Mouse (Mus musculus) hindbrain, embryonic 16.5 days (tissue): ENCODE data around the gene Polr3gl. TPM values are rescaled to one million over a fixed set of nuclear protein-coding genes. Genes with fewer than 3 reads are reported as not detected.

Source experiments
- ATAC-seq: fragments of 200-750 bp; cut with Nextera tagmentation; 2 replicates; pipeline ENCODE4 v1.8.0; 2017; ENCODE audit warnings: moderate TSS enrichment, moderate library complexity
- H3K27ac ChIP-seq: fragments of 300-500 bp; sonication (generic); 2 replicates; pipeline ENCODE4 v1.5.1; 2014; ENCODE audit warnings: low read depth, mild to moderate bottlenecking, control low read depth, low read length, moderate library complexity
- H3K27me3 ChIP-seq: fragments of 300-500 bp; sonication (generic); replicated peaks from 2 replicates; pipeline ENCODE4 v1.6.1; 2014; ENCODE audit warnings: low read length; ENCODE audit not compliant: control insufficient read depth, insufficient read depth
- H3K36me3 ChIP-seq: fragments of 300-500 bp; sonication (generic); 2 replicates; pipeline ENCODE4 v1.6.1; 2014; ENCODE audit warnings: mild to moderate bottlenecking, low read length, moderate library complexity, mixed read lengths; ENCODE audit not compliant: control insufficient read depth, insufficient read depth
- H3K4me1 ChIP-seq: fragments of 300-500 bp; sonication (generic); 2 replicates; pipeline ENCODE4 v1.6.1; 2014; ENCODE audit warnings: low read depth, low read length; ENCODE audit not compliant: control insufficient read depth, insufficient read depth
- H3K4me2 ChIP-seq: fragments of 300-500 bp; sonication (generic); 2 replicates; pipeline ENCODE4 v1.6.1; 2014; ENCODE audit warnings: mild to moderate bottlenecking, low read length, control low read depth, moderate library complexity
- H3K4me3 ChIP-seq: fragments of 300-500 bp; sonication (generic); 2 replicates; pipeline ENCODE4 v1.5.1; 2014; ENCODE audit warnings: mild to moderate bottlenecking, low read length, control low read depth, moderate library complexity
- H3K9ac ChIP-seq: fragments of 300-500 bp; sonication (generic); 2 replicates; pipeline ENCODE4 v1.6.1; 2014; ENCODE audit warnings: low read depth, mild to moderate bottlenecking, control low read depth, low read length, moderate library complexity
- H3K9me3 ChIP-seq: fragments of 300-500 bp; sonication (generic); 2 replicates; pipeline ENCODE4 v1.6.1; 2014; ENCODE audit warnings: mild to moderate bottlenecking, low read length, moderate library complexity; ENCODE audit not compliant: control insufficient read depth
- WGBS: fragments of 180-500 bp; shearing (Covaris S2); extraction: QIAGEN DNeasy Blood & Tissue Kit; methylation state at CpG from one replicate; pipeline ENCODE4 v1.1.7; 2014; 5-methylcytosine and 5-hydroxymethylcytosine counted together
- polyA plus RNA-seq: library from polyadenylated mRNA; unstranded; fragments of >200 nt; fragmentation: Nextera tagmentation; extraction: Ambion mirVana; gene quantifications from 2 replicates; pipeline ENCODE4 v1.2.1, GENCODE M21; 2015

The Polr3gl gene
- polyA plus RNA-seq, 1 experiment from 2014 or later: 31.0 TPM

DNA sequence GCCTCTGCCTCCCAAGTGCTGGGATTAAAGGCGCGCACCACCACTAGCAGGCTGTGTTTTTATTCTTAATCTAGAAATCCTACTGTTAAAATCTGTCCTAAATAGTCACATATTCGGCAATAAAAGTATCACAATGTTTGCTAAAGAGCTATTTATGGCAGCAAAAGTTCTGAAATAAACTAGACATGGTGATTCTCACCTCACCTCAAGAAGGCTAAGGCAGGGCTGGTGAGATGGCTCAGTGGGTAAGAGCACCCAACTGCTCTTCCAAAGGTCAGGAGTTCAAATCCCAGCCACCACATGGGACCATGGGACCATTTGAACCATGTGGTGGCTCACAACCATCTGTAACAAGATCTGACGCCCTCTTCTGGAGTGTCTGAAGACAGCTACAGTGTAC lies 3.3 kb downstream of the Polr3gl start:
- Histone ChIP-seq H3K4me1 (peaks cover 14% of the 10 kb centered on the region), H3K4me3 (no peak overlapping the region), H3K27me3 (no peaks in the 10 kb centered on the region), H3K27ac (no peak overlapping the region), H3K4me2 (no peak overlapping the region), H3K9me3 (no peaks in the 10 kb centered on the region), H3K36me3 (no peaks in the 10 kb centered on the region), H3K9ac (no peak overlapping the region)
- 84% methylated on average over 4 of the region's 4 CpGs for whole genome bisulfite sequencing
- no peak for ATAC-seq

DNA sequence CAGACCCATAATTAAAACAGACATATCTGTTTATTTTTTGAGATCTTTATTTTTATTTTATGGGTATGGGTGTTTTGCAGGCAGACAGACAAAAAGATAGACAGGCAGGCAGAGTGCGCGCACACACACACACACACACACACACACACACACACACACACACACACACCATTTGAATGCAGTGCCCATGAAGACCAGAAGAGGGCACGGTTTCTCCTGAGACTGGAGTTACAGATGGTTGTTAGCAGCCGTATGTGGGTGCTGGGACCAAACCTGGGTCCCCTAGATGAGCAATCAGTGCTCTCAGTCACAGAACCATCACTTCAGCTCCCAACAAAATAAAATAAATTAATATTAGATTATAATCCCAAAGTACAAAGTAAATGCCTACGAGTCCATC lies 10.6 kb downstream of the Polr3gl start:
- peaks cover 4% of the 10 kb centered on the region for H3K4me1 ChIP-seq
- WGBS: 95% methylated on average over 5 of the region's 5 CpGs
- no peaks in the 10 kb centered on the region for H3K27me3 ChIP-seq
- H3K4me2 ChIP-seq: no peak overlapping the region
- no peak overlapping the region for H3K9ac ChIP-seq
- H3K36me3 ChIP-seq: no peaks in the 10 kb centered on the region
- no peak overlapping the region for H3K4me3 ChIP-seq
- no peaks in the 10 kb centered on the region for H3K9me3 ChIP-seq
- H3K27ac ChIP-seq: no peak overlapping the region
- ATAC-seq: no peak

DNA sequence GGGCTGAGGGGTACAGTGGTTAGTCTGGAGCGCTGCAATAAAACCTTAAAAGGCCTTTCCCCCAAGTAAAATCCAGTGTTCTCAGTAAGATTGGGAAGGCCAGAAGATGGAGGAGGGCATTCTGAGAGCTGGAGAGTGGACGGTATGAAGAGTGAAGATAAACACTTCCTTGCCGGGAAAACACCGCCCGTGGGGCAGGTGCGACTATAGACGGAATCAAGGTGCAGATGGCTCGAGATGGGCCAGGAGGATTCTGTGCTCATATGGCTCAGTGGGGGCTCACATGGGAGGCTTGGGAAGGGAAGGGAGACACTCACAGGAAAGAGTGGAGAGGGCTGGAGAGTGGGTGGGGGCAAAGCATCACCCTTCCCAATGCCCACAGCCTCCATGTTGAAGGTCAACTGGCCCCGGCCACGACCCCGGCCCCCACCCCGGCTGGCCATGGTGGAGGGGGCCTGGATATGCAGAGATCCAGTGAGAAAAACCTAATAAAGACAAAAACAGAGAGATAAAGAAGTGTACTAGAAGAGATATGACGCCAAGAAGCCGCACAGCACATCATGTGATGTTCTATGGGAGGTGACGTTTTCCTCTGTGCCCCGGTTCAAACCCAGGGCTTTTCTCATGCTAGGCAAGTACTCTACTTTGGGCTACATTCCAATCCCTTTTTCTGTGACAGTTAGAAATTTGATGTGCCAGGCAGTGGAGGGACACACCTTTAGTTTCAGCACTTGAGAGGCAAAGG lies 12.0 kb downstream of the Polr3gl start:
- H3K27ac ChIP-seq: no peak overlapping the region
- no peak for ATAC-seq
- no peaks in the 10 kb centered on the region for H3K9me3 ChIP-seq
- H3K4me2 ChIP-seq: no peak overlapping the region
- no peaks in the 10 kb centered on the region for H3K27me3 ChIP-seq
- H3K9ac ChIP-seq: no peak overlapping the region
- no peak overlapping the region for H3K4me3 ChIP-seq
- no peaks in the 10 kb centered on the region for H3K36me3 ChIP-seq
- H3K4me1 ChIP-seq: peaks cover 7% of the 10 kb centered on the region
- 87% methylated on average over 16 of the region's 16 CpGs for WGBS

GRCm38 (mm10) chr3:96581141-96581540 lies 12.8 kb downstream of the Polr3gl start:
- H3K9me3 ChIP-seq: no peaks in the 10 kb centered on the region
- whole genome bisulfite sequencing: 58% methylated on average over 6 of the region's 6 CpGs
- H3K4me1 ChIP-seq: peaks cover 7% of the 10 kb centered on the region
- no peaks in the 10 kb centered on the region for H3K27me3 ChIP-seq
- no peak overlapping the region for H3K4me3 ChIP-seq
- no peaks in the 10 kb centered on the region for H3K36me3 ChIP-seq
- H3K4me2 ChIP-seq: no peak overlapping the region
- H3K9ac ChIP-seq: no peak overlapping the region
- ATAC-seq: no peak
- no peak overlapping the region for H3K27ac ChIP-seq

DNA sequence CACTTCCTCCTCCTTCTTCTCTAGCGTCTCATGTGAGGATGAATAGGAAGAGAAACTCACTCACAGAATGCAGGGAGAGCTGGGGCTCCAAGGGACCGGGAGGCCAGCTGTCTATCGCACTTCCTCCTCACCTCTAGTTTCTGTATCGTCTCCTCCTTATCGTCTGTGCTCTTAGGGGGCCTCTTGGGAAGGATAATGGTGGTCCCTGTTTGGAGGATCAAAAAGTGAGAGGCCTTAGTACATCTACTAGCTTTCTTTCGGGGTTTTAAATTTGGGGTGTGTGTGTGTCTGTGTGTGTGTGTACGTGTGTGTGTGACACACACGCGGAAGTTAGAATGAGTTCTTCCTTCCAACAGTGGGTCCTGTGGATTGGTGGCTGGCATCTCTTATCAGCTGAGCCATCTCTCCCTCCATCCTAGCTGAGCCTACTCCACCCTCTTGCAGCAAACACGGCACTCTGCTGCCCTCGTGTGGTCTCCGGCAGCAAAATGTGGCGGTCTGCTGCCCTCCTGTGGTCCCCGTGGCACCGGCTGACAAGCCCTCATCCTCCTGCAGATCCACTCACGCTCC lies 14.0 kb downstream of the Polr3gl start:
- no peaks in the 10 kb centered on the region for H3K36me3 ChIP-seq
- peaks cover 7% of the 10 kb centered on the region for H3K4me1 ChIP-seq
- ATAC-seq: peak; percentile 82
- H3K27ac ChIP-seq: peak overlapping the region; percentile 13; the same call in 1 of the 2 replicates
- H3K4me2 ChIP-seq: peak overlapping the region; percentile 56
- H3K9ac ChIP-seq: peak overlapping the region; percentile 61
- peak overlapping the region; percentile 30 for H3K4me3 ChIP-seq
- WGBS: 13% methylated on average over 16 of the region's 16 CpGs
- H3K27me3 ChIP-seq: no peaks in the 10 kb centered on the region
- no peaks in the 10 kb centered on the region for H3K9me3 ChIP-seq

- WGBS: 84% methylated on average over 4 of the region's 4 CpGs
- no peak for ATAC-seq
These were observed 14.7 kb downstream of the Polr3gl start for GRCm38 (mm10) chr3:96579239-96579750.

GRCm38 (mm10) chr3:96578561-96579238 lies 15.3 kb downstream of the Polr3gl start:
- WGBS: 78% methylated on average over 12 of the region's 12 CpGs
- Histone ChIP-seq H3K9ac (no peak overlapping the region), H3K4me3 (no peak overlapping the region), H3K27ac (no peak overlapping the region), H3K4me1 (peaks cover 7% of the 10 kb centered on the region), H3K4me2 (no peak overlapping the region), H3K36me3 (no peaks in the 10 kb centered on the region), H3K27me3 (no peaks in the 10 kb centered on the region), H3K9me3 (no peaks in the 10 kb centered on the region)
- no peak for ATAC-seq

More at GRCm38 (mm10) chr3:96579239-96579750, 14.7 kb downstream of the Polr3gl start:
- no peak overlapping the region for H3K27ac ChIP-seq
- no peak overlapping the region for H3K4me2 ChIP-seq
- no peak overlapping the region for H3K9ac ChIP-seq
- H3K27me3 ChIP-seq: no peaks in the 10 kb centered on the region
- H3K9me3 ChIP-seq: no peaks in the 10 kb centered on the region
- no peak overlapping the region for H3K4me3 ChIP-seq
- H3K36me3 ChIP-seq: no peaks in the 10 kb centered on the region
- H3K4me1 ChIP-seq: peaks cover 7% of the 10 kb centered on the region

- H3K4me2 ChIP-seq: no peak overlapping the region
- WGBS: 72% methylated on average over 4 of the region's 4 CpGs
- H3K36me3 ChIP-seq: no peaks in the 10 kb centered on the region
- no peak for ATAC-seq
- H3K27me3 ChIP-seq: no peaks in the 10 kb centered on the region
- no peak overlapping the region for H3K4me3 ChIP-seq
- H3K9me3 ChIP-seq: no peaks in the 10 kb centered on the region
- H3K27ac ChIP-seq: peak overlapping the region; percentile 70; the same call in 1 of the 2 replicates
- H3K4me1 ChIP-seq: peaks cover 7% of the 10 kb centered on the region
- no peak overlapping the region for H3K9ac ChIP-seq
These were observed 16.4 kb downstream of the Polr3gl start for GRCm38 (mm10) chr3:96577566-96577965.
